Mouse (Mus musculus): ENCODE results near the gene Vmn2r118.

The Vmn2r118 gene

GRCm38 (mm10) chr17:55625092-55625491 lies at the start of gene Vmn2r118:
TSS of gene Vmn2r118 (minus strand) at chr17:55625192.
- no peak for DNase-seq

DNA sequence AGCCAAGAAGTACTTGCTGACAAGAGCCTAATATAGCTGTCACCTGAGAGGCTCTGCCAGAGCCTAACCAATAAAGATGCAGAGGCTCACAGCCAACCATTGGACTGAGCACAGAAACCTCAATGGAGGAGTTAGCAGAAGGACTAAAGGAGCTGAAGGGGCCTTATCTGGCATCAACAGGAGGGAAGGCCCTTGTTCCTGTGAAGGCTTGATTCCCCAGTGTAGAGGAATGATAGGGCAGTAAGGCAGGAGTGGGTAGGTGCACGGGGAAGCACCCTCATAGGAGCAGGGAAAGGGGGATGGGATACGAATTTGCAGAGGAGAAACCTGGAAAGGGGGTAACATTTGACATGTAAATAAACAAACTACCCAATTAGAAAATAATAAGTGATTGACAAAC lies 36.1 kb upstream of the Vmn2r118 start:
- no peak for DNase-seq

- no peak for DNase-seq
These were observed 34.2 kb downstream of the Vmn2r118 start for GRCm38 (mm10) chr17:55590838-55591237.

DNA sequence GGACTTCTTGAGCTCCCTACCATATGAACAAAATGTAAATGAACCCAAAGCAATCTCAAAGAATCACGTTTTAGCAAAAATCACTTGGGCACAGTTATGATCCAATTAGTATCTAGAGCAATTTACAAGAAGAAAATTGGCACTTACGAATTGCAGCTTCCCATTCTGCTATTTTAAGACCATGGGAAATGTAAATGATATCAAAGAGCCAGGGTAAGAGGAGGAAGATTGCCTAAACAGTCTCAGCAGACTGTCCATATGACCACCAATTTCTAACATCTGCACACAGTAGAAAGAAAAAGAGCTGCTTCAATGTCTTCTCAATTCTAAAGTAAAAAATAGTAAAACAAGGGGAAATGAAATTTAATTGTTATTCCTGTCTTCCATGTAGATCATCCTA lies 63.2 kb downstream of the Vmn2r118 start:
- no peak for DNase-seq

- DNase-seq, result no peak
These were observed 76.5 kb downstream of the Vmn2r118 start for GRCm38 (mm10) chr17:55548476-55548875.
